Mouse (Mus musculus) bone marrow macrophage, adult 2 months (primary cell): Measurements from ENCODE around the gene 4921517D22Rik. TPM values are rescaled to one million over a fixed set of nuclear protein-coding genes. Genes with fewer than 3 reads are reported as not detected.
A peak's percentile ranks its signal among the peaks of the same experiment; 100 is the strongest.

Experiments used
- H3K27ac ChIP-seq: 2 replicates; pipeline ENCODE4 v1.5.1; 2012; ENCODE audit warnings: low read depth, low read length; ENCODE audit not compliant: insufficient read depth
- H3K4me1 ChIP-seq: 2 replicates; pipeline ENCODE4 v1.6.1; 2012; ENCODE audit warnings: low read length; ENCODE audit not compliant: control insufficient read depth, insufficient read depth
- H3K4me3 ChIP-seq: 2 replicates; pipeline ENCODE4 v1.5.1; 2012; ENCODE audit warnings: mild to moderate bottlenecking, low read length, moderate library complexity; ENCODE audit not compliant: insufficient read depth
- CTCF ChIP-seq: IDR thresholded peaks from 2 replicates; pipeline ENCODE4 v1.5.1; 2012; ENCODE audit warnings: low read depth, mild to moderate bottlenecking, low read length, moderate library complexity
- POLR2A ChIP-seq: IDR thresholded peaks from 2 replicates; pipeline ENCODE4 v1.6.1; 2012; ENCODE audit warnings: mild to moderate bottlenecking, low read depth, low read length, borderline replicate concordance
- polyA plus RNA-seq: library from polyadenylated mRNA; stranded (reverse); fragments of >200 nt; gene quantifications from 2 replicates; pipeline ENCODE4 v1.2.4, GENCODE M21; 2012; ENCODE audit not compliant: missing spikeins, insufficient read depth, insufficient read length

Gene 4921517D22Rik
- polyA plus RNA-seq, 1 experiment, result not detected

- no peak for TF ChIP-seq POLR2A
- TF ChIP-seq CTCF, result no peak
- no peak overlapping the region for H3K4me3 ChIP-seq
- peaks cover 16% of the 10 kb centered on the region for H3K4me1 ChIP-seq
- H3K27ac ChIP-seq, result no peak overlapping the region
Measured at GRCm38 (mm10) chr13:59676316-59677229, 17.3 kb downstream of the 4921517D22Rik start.

GRCm38 (mm10) chr13:59675151-59676011, 18.5 kb downstream of the 4921517D22Rik start, which contains the start of gene Golm1:
Gene Golm1, minus strand, starts transcription at chr13:59675811.
- TF ChIP-seq CTCF, result no peak
- TF ChIP-seq POLR2A, result no peak
- Histone ChIP-seq H3K27ac (no peak within 1 kb of the TSS), H3K4me3 (peak within 1 kb of the TSS; percentile 83), H3K4me1 (peaks cover 16% of the 10 kb centered on the region)

- TF ChIP-seq CTCF, result no peak
- no peak for TF ChIP-seq POLR2A
- H3K4me1 ChIP-seq, result peaks cover 16% of the 10 kb centered on the region
- H3K27ac ChIP-seq, result no peak overlapping the region
- H3K4me3 ChIP-seq, result peak overlapping the region; percentile 83
Measured at GRCm38 (mm10) chr13:59674761-59675150, 19.2 kb downstream of the 4921517D22Rik start.

DNA sequence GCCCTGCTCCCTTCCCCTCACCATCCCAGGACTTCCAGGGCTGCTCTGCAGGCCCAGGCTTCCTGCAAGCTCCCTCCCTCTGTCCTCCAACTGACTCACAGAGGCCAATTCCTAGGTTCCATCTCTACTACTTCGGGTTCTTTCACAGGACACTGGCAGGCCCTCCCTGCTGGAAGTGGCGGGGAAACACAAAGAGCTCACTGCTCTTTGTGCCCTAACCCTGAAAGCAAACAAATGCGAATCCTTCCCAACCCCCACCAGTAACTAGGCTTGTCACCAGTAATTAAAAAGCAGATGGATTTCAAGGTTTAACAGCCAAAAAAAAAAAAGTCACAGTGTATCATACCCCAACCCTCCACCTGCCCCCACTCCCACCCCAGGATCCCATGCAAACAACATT, 19.7 kb downstream of the 4921517D22Rik start:
- TF ChIP-seq POLR2A, result no peak
- TF ChIP-seq CTCF, result no peak
- no peak overlapping the region for H3K27ac ChIP-seq
- H3K4me1 ChIP-seq, result peaks cover 18% of the 10 kb centered on the region
- H3K4me3 ChIP-seq, result no peak overlapping the region

- no peak overlapping the region for H3K27ac ChIP-seq
- H3K4me1 ChIP-seq, result peaks cover 22% of the 10 kb centered on the region
- TF ChIP-seq POLR2A (no peak), CTCF (no peak)
- H3K4me3 ChIP-seq, result no peak overlapping the region
Measured at GRCm38 (mm10) chr13:59673597-59673996, 20.3 kb downstream of the 4921517D22Rik start.

- Histone ChIP-seq H3K4me1 (peaks cover 32% of the 10 kb centered on the region), H3K27ac (no peak overlapping the region), H3K4me3 (no peak overlapping the region)
- TF ChIP-seq POLR2A (no peak), CTCF (no peak)
Measured at GRCm38 (mm10) chr13:59672248-59672647, 21.7 kb downstream of the 4921517D22Rik start.

DNA sequence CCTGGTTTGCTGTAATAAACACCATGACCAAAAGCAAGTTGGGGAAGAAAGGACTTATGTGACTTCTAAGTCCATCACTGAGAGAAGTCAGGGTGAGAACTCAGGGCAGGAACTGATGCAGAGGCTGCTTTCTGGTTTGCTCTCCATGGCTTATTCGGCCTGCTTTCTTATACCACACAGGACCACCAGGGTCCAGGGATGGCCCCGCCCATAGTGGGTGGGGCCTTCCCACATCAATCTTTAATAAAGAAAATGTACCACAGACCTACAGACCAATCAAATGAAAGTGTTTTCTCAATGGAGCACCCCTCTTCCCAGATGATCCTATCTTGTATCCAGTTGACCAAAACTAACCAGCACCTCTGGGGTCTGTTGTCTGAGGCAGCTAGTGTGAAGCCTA, 22.4 kb downstream of the 4921517D22Rik start:
- Histone ChIP-seq H3K27ac (no peak overlapping the region), H3K4me3 (no peak overlapping the region), H3K4me1 (peaks cover 33% of the 10 kb centered on the region)
- TF ChIP-seq POLR2A, result no peak
- TF ChIP-seq CTCF, result no peak

DNA sequence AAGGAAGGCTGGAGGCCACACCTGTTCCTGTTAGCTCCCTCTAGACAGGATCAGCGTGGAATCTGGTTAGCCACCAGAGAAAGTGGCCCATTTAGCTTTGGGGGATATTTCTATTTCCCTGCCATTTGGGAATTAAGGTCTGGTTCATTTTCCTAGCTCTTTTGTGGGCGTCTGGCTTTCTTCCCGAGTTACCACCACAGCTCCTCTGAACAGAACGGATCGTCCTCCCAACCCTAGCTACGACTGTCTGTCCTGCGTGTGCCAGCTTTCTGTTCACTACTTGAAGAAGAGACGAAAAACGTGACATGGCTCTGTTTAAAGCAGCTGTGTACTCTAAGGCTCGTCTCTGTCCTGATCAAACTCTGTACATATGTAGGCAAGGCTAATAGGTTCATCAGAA, 24.0 kb downstream of the 4921517D22Rik start:
- H3K4me3 ChIP-seq, result no peak overlapping the region
- peaks cover 36% of the 10 kb centered on the region for H3K4me1 ChIP-seq
- H3K27ac ChIP-seq, result no peak overlapping the region
- TF ChIP-seq POLR2A, result no peak
- TF ChIP-seq CTCF, result no peak

- H3K27ac ChIP-seq, result peak overlapping the region; percentile 82
- H3K4me3 ChIP-seq, result peak overlapping the region; percentile 25
- TF ChIP-seq POLR2A (no peak), CTCF (no peak)
- H3K4me1 ChIP-seq, result peaks cover 33% of the 10 kb centered on the region
Measured at GRCm38 (mm10) chr13:59668501-59669093, 25.3 kb downstream of the 4921517D22Rik start.
